Mouse (Mus musculus): ENCODE data around the gene C2cd4a.

Gene C2cd4a

GRCm38 (mm10) chr9:67834535-67834934, 2.4 kb upstream of the C2cd4a start:
- 91% methylated on average over 5 of the region's 5 CpGs for WGBS

- under 1% methylated on average over 53 of the region's 57 CpGs for WGBS
These were observed 628 bp downstream of the C2cd4a start for GRCm38 (mm10) chr9:67831359-67832045.

- 4% methylated on average over 72 of the region's 84 CpGs for WGBS
These were observed 1.4 kb downstream of the C2cd4a start for GRCm38 (mm10) chr9:67830411-67831358.

- WGBS: 8% methylated on average over 3 of the region's 3 CpGs
These were observed 3.9 kb downstream of the C2cd4a start for GRCm38 (mm10) chr9:67828182-67828581.

- 86% methylated on average over 7 of the region's 7 CpGs for WGBS
These were observed 6.6 kb downstream of the C2cd4a start for GRCm38 (mm10) chr9:67825527-67825926.

DNA sequence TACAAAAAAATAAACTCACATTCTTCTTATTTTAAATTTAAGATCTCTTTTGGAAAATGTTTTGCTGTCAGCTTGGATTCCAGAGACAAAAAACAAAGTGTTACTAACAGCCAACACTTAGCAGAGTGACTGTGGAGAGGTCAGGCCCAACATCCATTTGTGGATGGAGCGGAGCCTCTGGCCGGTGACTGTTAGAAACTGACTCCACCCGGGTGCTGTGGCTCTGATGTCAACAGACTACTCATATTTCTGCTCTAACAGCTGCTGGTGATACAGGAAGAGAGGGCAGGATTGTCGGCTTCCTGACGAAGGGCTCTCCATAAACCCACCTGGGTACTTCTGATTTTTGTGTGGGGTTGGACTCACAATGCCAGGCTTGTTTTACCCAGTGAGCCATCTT, 9.0 kb downstream of the C2cd4a start:
- WGBS: 73% methylated on average over 5 of the region's 5 CpGs

- WGBS: 88% methylated on average over 4 of the region's 4 CpGs
These were observed 13.5 kb downstream of the C2cd4a start for GRCm38 (mm10) chr9:67818668-67818950.

DNA sequence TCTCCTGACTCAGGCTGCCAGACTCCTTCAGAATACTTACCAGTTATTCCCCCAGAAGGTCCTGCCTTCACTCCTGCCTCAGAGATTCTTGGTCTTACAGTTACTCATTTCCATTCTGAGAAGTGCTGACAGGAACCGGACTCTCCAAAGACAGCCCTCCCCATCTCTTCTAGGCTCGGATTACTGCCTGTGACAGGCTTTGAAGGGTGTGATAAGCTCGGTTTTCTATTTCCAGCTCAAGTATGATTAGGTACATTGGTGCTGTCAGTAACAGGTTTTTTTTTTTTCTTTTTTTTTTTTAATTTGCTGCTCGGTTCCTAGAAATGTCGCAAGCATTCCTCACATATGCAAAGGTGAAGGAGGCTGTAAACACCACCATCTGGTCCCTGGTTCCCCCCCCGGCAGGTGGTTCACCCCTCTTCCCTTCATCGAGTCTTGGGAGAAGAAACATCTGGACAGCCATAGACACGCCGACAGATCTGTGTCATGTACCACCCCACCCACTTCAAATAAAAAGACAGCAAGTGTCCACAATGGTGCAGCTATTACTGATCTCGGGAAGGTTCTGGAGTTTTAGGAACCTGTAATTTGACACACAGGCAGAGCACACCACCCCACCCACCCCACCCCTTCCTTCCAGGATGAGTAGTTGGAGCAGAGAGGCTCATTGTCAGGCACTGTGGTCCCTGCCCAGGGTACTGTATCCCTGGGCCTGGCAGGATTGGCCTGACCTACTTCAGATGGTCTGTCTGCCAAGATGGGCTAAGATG, 14.0 kb downstream of the C2cd4a start:
- 37% methylated on average over 10 of the region's 10 CpGs for WGBS

DNA sequence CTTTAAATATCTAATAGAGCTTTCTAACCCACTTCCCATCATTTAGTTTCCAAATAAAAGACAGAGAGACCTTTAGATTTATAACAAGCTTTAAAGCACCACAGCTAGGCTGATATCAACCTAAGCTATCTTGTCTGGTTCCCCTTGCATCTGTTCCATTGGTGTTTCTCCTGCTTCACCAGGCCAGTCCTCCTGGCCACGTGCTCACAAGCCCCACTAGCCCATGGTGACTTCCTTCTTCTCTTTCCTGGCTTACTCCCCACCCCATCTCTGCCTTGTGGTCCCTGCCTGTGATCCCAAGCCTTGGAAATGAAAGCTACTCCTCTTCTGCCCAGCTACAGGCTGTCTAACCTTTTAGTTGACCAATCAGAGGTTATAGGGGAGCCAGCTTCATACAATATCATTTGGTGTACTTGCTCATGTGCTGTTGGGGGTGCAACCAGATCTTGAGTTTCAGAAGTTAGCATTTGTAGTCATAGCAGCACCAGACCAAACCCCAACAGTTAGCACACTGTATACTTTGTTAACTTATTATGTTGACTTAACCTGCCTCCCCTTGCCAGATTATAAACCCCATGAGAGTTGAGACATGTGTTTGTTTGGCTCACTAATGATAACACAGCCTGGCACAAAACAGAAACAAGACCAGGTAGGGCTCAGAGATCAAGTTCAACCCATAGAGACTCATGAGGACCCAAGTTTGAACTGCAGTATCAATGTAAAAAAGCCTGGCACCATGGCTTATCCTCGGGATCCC, 15.8 kb downstream of the C2cd4a start:
- 87% methylated on average over 2 of the region's 2 CpGs for WGBS

- 23% methylated on average over 8 of the region's 8 CpGs for WGBS
These were observed 18.3 kb downstream of the C2cd4a start for GRCm38 (mm10) chr9:67813665-67814337.

DNA sequence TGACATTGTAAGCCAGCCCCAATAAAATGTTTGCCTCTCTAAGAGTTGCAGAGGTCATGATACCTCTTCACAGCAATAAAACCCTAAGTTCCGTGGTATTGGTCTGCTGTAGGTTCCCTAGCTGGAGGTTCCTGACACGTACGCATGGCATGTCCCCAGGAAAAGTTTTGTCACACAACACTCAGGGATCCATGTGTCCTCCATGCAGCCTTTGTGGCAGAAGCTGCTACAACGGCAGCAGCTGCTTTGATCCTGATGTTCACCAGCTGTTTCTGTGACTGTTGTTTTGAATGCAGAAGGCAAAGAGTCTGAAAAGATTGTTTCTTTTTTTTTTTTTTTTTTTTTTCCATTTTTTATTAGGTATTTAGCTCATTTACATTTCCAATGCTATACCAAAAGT, 19.0 kb downstream of the C2cd4a start:
- WGBS: 83% methylated on average over 4 of the region's 4 CpGs

- WGBS: 54% methylated on average over 3 of the region's 3 CpGs
These were observed 21.0 kb downstream of the C2cd4a start for GRCm38 (mm10) chr9:67811116-67811515.

GRCm38 (mm10) chr9:67810527-67810926, 21.6 kb downstream of the C2cd4a start:
- 52% methylated on average over 6 of the region's 6 CpGs for WGBS

DNA sequence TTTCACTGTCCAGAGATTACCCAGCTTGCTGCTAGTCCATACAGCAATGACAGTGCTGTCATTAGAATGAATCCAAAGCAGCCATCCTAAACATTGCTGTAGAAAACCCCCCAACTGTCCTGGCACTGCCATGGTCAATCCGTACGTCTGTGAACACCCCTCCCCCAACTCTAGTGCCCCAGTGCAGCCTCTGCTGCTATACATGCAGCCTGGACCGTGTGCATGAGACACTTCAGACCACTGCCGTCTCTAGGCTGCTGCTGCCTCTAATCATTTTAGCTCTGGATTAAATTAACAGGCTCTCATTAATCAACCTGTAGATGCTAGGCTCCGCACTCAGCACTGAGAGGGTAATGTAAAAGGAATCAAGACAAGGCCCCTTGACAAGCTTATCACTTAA, 25.1 kb downstream of the C2cd4a start:
- 77% methylated on average over 5 of the region's 5 CpGs for WGBS

DNA sequence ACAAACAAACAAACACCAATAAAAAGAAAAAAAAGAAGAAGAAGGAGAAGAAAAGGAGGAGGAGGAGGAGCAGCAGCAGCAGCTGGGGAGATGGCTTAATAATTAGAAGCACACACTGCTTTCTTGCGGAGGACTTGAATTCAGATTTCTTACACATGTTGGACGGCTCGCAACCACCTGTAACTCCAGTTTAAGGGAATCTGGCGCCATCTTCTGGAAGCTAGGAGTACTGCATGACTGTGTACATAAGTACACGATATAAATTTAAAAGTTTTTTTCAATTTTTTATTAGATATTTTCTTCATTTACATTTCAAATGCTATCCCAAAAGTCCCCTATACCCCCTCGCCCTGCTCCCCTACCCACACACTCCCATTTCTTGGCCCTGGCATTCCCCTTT, 29.9 kb downstream of the C2cd4a start:
- 38% methylated on average over 6 of the region's 6 CpGs for WGBS

GRCm38 (mm10) chr9:67799078-67799819, 32.9 kb downstream of the C2cd4a start:
- WGBS: 52% methylated on average over 14 of the region's 14 CpGs

DNA sequence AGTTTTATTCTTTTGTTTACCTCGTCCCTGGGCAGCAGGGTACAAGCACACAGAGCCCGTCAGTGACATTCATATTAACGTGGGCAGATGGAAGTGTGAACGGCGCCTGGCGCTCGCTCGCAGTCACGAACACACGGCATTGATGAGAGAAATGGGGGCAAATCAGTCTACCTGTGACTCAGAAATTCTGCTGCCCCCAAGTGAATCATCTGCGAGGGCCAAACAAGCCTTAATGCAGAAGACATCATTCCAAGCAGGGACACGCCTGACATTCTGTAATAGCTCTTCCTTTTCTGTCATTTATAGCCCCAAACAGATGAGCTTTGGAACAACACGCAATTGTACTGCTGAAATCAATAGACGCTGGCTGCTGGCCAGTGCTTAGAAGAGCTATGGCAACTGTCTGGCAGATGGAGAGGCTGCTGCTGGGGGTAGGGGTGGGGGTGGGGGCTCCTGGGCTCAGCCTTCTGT, 36.9 kb downstream of the C2cd4a start:
- 24% methylated on average over 14 of the region's 14 CpGs for WGBS

DNA sequence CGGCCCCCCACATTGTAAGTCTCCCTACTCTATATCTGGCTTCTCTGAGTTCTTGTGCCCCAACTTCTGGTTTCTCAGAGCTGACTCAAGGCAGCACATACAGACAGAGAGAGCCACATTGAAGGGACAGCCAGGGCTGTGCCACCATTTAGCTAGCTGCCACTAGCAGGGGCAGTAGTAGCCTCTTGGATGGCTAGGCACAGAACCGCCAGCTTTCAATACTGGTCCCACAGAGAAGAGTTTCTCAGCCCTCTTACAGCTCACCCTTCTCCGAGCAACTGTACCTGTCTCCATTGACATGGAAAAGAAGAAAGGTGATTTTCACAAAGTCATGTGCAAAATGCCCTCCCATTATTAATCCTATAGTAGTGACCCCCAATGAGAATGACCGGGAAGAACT, 37.5 kb downstream of the C2cd4a start:
- WGBS: 88% methylated on average over 4 of the region's 4 CpGs

DNA sequence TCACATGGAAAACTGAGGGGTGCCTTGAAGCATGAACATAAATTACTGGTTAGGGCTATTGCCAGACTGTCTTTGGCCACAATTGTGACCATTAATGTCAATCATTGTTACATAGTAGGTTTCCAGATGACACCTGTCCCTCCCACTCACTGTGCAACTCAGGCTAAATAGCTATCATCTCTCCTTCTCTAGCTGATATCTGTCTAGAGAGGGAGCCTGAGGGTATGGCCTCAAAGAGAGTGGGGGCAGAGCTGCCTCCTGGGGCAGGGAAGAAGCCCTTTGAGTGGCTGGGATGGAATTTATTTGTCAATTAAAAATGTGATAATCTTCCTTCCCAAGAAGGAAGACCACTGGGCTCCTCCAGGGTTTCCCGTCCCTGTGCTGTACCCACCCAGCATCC, 37.9 kb downstream of the C2cd4a start:
- 100% methylated on average over 1 of the region's 1 CpGs for WGBS

DNA sequence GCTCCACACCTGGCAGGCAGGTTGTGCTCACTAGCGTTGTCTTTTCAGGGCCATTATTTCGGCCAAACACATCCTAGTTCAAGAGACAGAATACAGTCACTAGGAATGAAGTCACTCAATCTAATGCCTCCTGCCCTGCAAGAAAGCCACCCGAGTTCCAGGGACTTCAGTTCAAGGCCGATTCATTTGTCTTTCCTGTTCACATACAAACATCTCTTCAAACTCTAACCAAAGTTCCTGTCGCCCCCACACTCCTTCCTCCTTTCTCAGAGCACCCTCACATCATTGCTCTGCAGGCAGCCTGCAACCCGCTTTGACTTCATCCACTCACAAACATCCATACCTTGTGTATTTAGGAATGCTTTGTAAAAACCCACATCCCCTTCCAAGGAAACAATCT, 38.6 kb downstream of the C2cd4a start:
- 79% methylated on average over 6 of the region's 6 CpGs for WGBS
